Mouse (Mus musculus): ENCODE data around the gene Brpf1.

Brpf1 gene

GRCm38 (mm10) chr6:113302258-113302657 lies 4.7 kb upstream of the Brpf1 start:
- in situ Hi-C loops (cut with MboI; ENCODE audit: unreplicated experiment in 2 of 2) = loop anchor here (5.0 to 10.0 kb wide), 4 partner anchors 40 to 600 kb away; partner anchors contain the start of gene Thumpd3 (in 1 of the 2)

GRCm38 (mm10) chr6:113306322-113306985 lies 483 bp upstream of the Brpf1 start:
- in situ Hi-C loops (cut with MboI; ENCODE audit: unreplicated experiment in 2 of 2) = loop anchor here (5.0 to 10.0 kb wide), 2 partner anchors 134 to 262 kb away; partner anchors contain the start of gene Thumpd3 (in 1 of the 2)

- in situ Hi-C loops (cut with MboI; ENCODE audit: unreplicated experiment in 2 of 2) = loop anchor here (5.0 to 10.0 kb wide), 2 partner anchors 135 to 263 kb away; partner anchors contain the start of gene Thumpd3 (in 1 of the 2)
Measured at GRCm38 (mm10) chr6:113307481-113308121, 664 bp downstream of the Brpf1 start.

GRCm38 (mm10) chr6:113308141-113308540 lies 1.2 kb downstream of the Brpf1 start:
- in situ Hi-C loops (cut with MboI; ENCODE audit: unreplicated experiment in 2 of 2) = loop anchor here (5.0 to 10.0 kb wide), 2 partner anchors 136 to 263 kb away; partner anchors contain the start of gene Thumpd3 (in 1 of the 2)

- in situ Hi-C loops (cut with MboI; ENCODE audit: unreplicated experiment in 2 of 2) = loop anchor here in 1 of 2 experiments (5.0 kb wide), 1 partner anchor 274 kb away; no protein-coding TSS in a partner anchor
Measured at GRCm38 (mm10) chr6:113315972-113316371, 9.0 kb downstream of the Brpf1 start.

GRCm38 (mm10) chr6:113326533-113327315 lies 19.8 kb downstream of the Brpf1 start, which contains the start of gene Ogg1:
Gene Ogg1 (plus strand): TSS chr6:113326972.
- in situ Hi-C loops (cut with MboI; ENCODE audit: unreplicated experiment in 2 of 2) = loop anchor here (5.0 to 25.0 kb wide), 2 partner anchors 51 to 614 kb away; partner anchors contain the start of genes Arpc4 (in 2 of the 2) and Tada3 (in 2 of the 2)

GRCm38 (mm10) chr6:113329396-113329795 lies 22.5 kb downstream of the Brpf1 start:
- in situ Hi-C loops (cut with MboI; ENCODE audit: unreplicated experiment in 2 of 2) = loop anchor here (5.0 to 25.0 kb wide), 2 partner anchors 48 to 617 kb away; partner anchors contain the start of genes Arpc4 (in 2 of the 2) and Tada3 (in 2 of the 2)

GRCm38 (mm10) chr6:113330547-113330946 lies 23.6 kb downstream of the Brpf1 start:
- in situ Hi-C loops (cut with MboI; ENCODE audit: unreplicated experiment in 2 of 2) = loop anchor here in 1 of 2 experiments (25.0 kb wide), 1 partner anchor 618 kb away; no protein-coding TSS in a partner anchor

- in situ Hi-C loops (cut with MboI; ENCODE audit: unreplicated experiment in 2 of 2) = loop anchor here in 1 of 2 experiments (25.0 kb wide), 1 partner anchor 619 kb away; no protein-coding TSS in a partner anchor
Measured at GRCm38 (mm10) chr6:113331721-113332120, 24.8 kb downstream of the Brpf1 start.

- in situ Hi-C loops (cut with MboI; ENCODE audit: unreplicated experiment in 2 of 2) = loop anchor here in 1 of 2 experiments (25.0 kb wide), 1 partner anchor 620 kb away; no protein-coding TSS in a partner anchor
Measured at GRCm38 (mm10) chr6:113332734-113333133, 25.8 kb downstream of the Brpf1 start.

GRCm38 (mm10) chr6:113333137-113333950 lies 26.4 kb downstream of the Brpf1 start:
- in situ Hi-C loops (cut with MboI; ENCODE audit: unreplicated experiment in 2 of 2) = loop anchor here in 1 of 2 experiments (25.0 kb wide), 1 partner anchor 621 kb away; no protein-coding TSS in a partner anchor

GRCm38 (mm10) chr6:113334216-113334615 lies 27.3 kb downstream of the Brpf1 start:
- in situ Hi-C loops (cut with MboI; ENCODE audit: unreplicated experiment in 2 of 2) = loop anchor here in 1 of 2 experiments (25.0 kb wide), 1 partner anchor 622 kb away; no protein-coding TSS in a partner anchor

GRCm38 (mm10) chr6:113336852-113337620 lies 30.1 kb downstream of the Brpf1 start:
- in situ Hi-C loops (cut with MboI; ENCODE audit: unreplicated experiment in 2 of 2) = loop anchor here in 1 of 2 experiments (25.0 kb wide), 1 partner anchor 625 kb away; no protein-coding TSS in a partner anchor

- in situ Hi-C loops (cut with MboI; ENCODE audit: unreplicated experiment in 2 of 2) = loop anchor here in 1 of 2 experiments (25.0 kb wide), 1 partner anchor 629 kb away; no protein-coding TSS in a partner anchor
Measured at GRCm38 (mm10) chr6:113341574-113341973, 34.6 kb downstream of the Brpf1 start.

GRCm38 (mm10) chr6:113342297-113342696 lies 35.4 kb downstream of the Brpf1 start:
- in situ Hi-C loops (cut with MboI; ENCODE audit: unreplicated experiment in 2 of 2) = loop anchor here in 1 of 2 experiments (25.0 kb wide), 1 partner anchor 630 kb away; no protein-coding TSS in a partner anchor

GRCm38 (mm10) chr6:113343177-113344092 lies 36.5 kb downstream of the Brpf1 start, which contains the start of gene Camk1:
Gene Camk1 (minus strand): TSS chr6:113343984.
- in situ Hi-C loops (cut with MboI; ENCODE audit: unreplicated experiment in 2 of 2) = loop anchor here in 1 of 2 experiments (25.0 kb wide), 1 partner anchor 631 kb away; no protein-coding TSS in a partner anchor

GRCm38 (mm10) chr6:113344321-113344720 lies 37.4 kb downstream of the Brpf1 start:
- in situ Hi-C loops (cut with MboI; ENCODE audit: unreplicated experiment in 2 of 2) = loop anchor here in 1 of 2 experiments (25.0 kb wide), 1 partner anchor 632 kb away; no protein-coding TSS in a partner anchor

Measured in v-Abl transformed pro-B cells (cell line).